Mouse (Mus musculus) intestine, embryonic 16.5 days (tissue): ENCODE results near the gene Chrne. TPM values are rescaled to one million over a fixed set of nuclear protein-coding genes. Genes with fewer than 3 reads are reported as not detected.

ENCODE experiments used
- ATAC-seq: fragments of 200-750 bp; cut with Nextera tagmentation; 2 replicates; pipeline ENCODE4 v1.8.0; 2017; ENCODE audit warnings: moderate TSS enrichment, moderate library complexity
- H3K27ac ChIP-seq: fragments of 300-500 bp; sonication (generic); 2 replicates; pipeline ENCODE4 v1.5.1; 2014; ENCODE audit warnings: mild to moderate bottlenecking, low read length
- H3K27me3 ChIP-seq: fragments of 300-500 bp; sonication (generic); replicated peaks from 2 replicates; pipeline ENCODE4 v1.6.1; 2014; ENCODE audit warnings: low read length, control low read depth, mixed read lengths; ENCODE audit not compliant: control insufficient read depth, insufficient read depth
- H3K36me3 ChIP-seq: fragments of 300-500 bp; sonication (generic); 2 replicates; pipeline ENCODE4 v1.6.1; 2014; ENCODE audit warnings: low read length, control low read depth; ENCODE audit not compliant: control insufficient read depth, insufficient read depth
- H3K4me1 ChIP-seq: fragments of 300-500 bp; sonication (generic); 2 replicates; pipeline ENCODE4 v1.6.1; 2014; ENCODE audit warnings: low read length, control low read depth, mixed read lengths; ENCODE audit not compliant: control insufficient read depth, insufficient read depth
- H3K4me2 ChIP-seq: fragments of 300-500 bp; sonication (generic); 2 replicates; pipeline ENCODE4 v1.6.1; 2014; ENCODE audit warnings: low read depth, low read length, control low read depth
- H3K4me3 ChIP-seq: fragments of 300-500 bp; sonication (generic); 2 replicates; pipeline ENCODE4 v1.5.1; 2014; ENCODE audit warnings: mild to moderate bottlenecking, low read length
- H3K9ac ChIP-seq: fragments of 300-500 bp; sonication (generic); 2 replicates; pipeline ENCODE4 v1.6.1; 2014; ENCODE audit warnings: low read depth, low read length
- H3K9me3 ChIP-seq: fragments of 300-500 bp; sonication (generic); 2 replicates; pipeline ENCODE4 v1.6.1; 2016; ENCODE audit warnings: low read length, control low read depth; ENCODE audit not compliant: control insufficient read depth
- WGBS: fragments of 180-500 bp; shearing (Covaris S2); extraction: QIAGEN DNeasy Blood & Tissue Kit; methylation state at CpG from one replicate; pipeline ENCODE4 v1.1.7; 2014; 5-methylcytosine and 5-hydroxymethylcytosine counted together
- polyA plus RNA-seq: library from polyadenylated mRNA; unstranded; fragments of >200 nt; fragmentation: Nextera tagmentation; extraction: Ambion mirVana; gene quantifications from 2 replicates; pipeline ENCODE4 v1.2.1, GENCODE M21; 2015

The Chrne gene
- polyA plus RNA-seq, 1 experiment from 2014 or later: not detected

DNA sequence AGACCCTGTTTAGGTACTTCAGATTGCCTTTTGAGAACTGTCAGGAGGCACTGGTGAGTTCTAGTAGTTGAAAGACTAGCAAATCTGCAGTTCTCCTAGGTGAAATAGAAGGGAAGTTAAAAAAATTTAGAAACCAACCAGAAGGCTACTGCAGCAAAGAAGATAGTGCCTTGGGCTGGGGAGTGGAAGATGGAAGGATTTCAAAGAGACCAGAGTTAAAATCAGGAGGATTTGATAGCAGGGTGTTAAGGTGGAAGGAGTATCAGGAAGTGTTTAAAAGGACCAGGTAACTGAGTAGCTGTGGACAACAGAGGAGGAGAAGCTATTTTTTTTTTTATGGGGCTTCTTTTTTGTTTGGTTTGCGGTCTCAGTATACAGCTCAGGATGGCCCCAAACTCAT, 18.7 kb upstream of the Chrne start:
- no peak overlapping the region for H3K27ac ChIP-seq
- H3K4me3 ChIP-seq: no peak overlapping the region
- no peak overlapping the region for H3K9ac ChIP-seq
- ATAC-seq: no peak
- H3K4me2 ChIP-seq: no peak overlapping the region
- H3K36me3 ChIP-seq: no peaks in the 10 kb centered on the region
- no peaks in the 10 kb centered on the region for H3K9me3 ChIP-seq
- WGBS: 92% methylated on average over 1 of the region's 1 CpGs
- no peaks in the 10 kb centered on the region for H3K4me1 ChIP-seq
- no peaks in the 10 kb centered on the region for H3K27me3 ChIP-seq

DNA sequence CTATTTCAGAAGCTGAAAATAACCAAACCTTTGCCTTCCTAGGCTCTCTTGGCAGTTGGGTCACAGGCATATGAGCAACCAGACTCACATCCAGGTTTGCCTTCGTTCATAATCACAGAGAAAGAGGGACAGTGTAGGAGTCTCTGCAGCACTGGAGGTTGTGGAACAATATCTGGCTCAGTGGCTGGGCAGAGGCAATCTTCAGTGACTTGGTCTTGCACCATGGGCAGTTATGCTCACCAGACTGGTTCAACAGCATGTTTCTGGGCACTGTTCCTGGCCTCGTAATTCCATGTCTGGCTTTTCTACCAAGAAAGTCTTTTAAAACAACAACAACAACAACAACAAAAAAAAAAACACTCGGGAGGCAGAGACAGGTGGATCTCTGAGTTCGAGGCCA, 16.6 kb upstream of the Chrne start:
- Histone ChIP-seq H3K27me3 (no peaks in the 10 kb centered on the region), H3K9ac (no peak overlapping the region), H3K9me3 (no peaks in the 10 kb centered on the region), H3K36me3 (no peaks in the 10 kb centered on the region), H3K27ac (no peak overlapping the region), H3K4me3 (no peak overlapping the region), H3K4me2 (no peak overlapping the region), H3K4me1 (no peaks in the 10 kb centered on the region)
- WGBS: 83% methylated on average over 4 of the region's 4 CpGs
- ATAC-seq: no peak

DNA sequence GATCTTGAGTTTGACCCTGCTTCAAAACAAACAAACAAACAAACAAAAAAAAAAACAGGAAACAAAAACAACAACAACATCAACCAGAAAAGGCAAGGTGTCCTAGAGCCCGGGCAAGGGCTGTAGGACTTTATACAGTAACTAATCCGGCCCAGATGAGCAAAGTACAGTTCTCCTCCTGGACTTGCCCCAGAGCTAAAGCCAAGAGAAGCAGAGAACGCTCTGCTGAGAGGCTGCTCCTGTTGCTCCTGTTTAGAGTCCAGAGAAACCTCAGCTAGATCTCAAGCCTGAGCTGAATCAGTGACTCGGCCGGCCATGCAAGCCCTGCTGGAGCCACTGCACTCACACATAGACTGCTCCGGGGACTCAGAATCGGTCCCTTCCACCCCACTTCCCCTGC, 11.1 kb upstream of the Chrne start:
- H3K27me3 ChIP-seq: no peaks in the 10 kb centered on the region
- 73% methylated on average over 7 of the region's 7 CpGs for WGBS
- H3K36me3 ChIP-seq: no peaks in the 10 kb centered on the region
- H3K27ac ChIP-seq: no peak overlapping the region
- no peaks in the 10 kb centered on the region for H3K9me3 ChIP-seq
- H3K4me1 ChIP-seq: no peaks in the 10 kb centered on the region
- peak; percentile 60; the same call in 1 of the 2 replicates for ATAC-seq
- no peak overlapping the region for H3K4me3 ChIP-seq
- H3K4me2 ChIP-seq: no peak overlapping the region
- no peak overlapping the region for H3K9ac ChIP-seq

- Histone ChIP-seq H3K4me3 (no peak overlapping the region), H3K9ac (no peak overlapping the region), H3K27me3 (no peaks in the 10 kb centered on the region), H3K36me3 (no peaks in the 10 kb centered on the region), H3K9me3 (no peaks in the 10 kb centered on the region), H3K27ac (no peak overlapping the region), H3K4me1 (no peaks in the 10 kb centered on the region), H3K4me2 (no peak overlapping the region)
- ATAC-seq: no peak
- WGBS: 41% methylated on average over 5 of the region's 5 CpGs
Measured at GRCm38 (mm10) chr11:70629557-70629956, 10.5 kb upstream of the Chrne start.

DNA sequence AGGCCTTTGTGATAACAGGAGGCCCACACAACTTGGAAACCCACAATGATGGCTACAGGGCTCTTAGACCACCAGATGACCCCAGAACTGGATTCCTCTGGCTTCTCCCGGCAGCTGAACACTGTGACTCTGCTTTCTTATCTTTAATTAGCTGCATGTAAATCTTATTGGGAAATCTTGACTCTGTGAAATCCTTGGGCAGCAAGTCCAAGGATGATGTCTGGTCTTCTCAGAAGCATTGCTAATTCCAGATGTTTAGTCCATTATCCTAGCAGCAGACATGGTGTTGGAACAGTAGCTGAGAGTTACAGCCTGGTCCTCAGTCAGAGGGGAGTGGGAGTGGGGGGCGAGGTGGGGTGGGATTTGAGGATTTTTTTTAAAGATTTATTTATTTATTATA, 9.4 kb upstream of the Chrne start:
- Histone ChIP-seq H3K9ac (no peak overlapping the region), H3K27me3 (no peaks in the 10 kb centered on the region), H3K4me3 (no peak overlapping the region), H3K9me3 (no peaks in the 10 kb centered on the region), H3K36me3 (no peaks in the 10 kb centered on the region), H3K4me1 (no peaks in the 10 kb centered on the region), H3K27ac (no peak overlapping the region), H3K4me2 (no peak overlapping the region)
- 58% methylated on average over 2 of the region's 2 CpGs for WGBS
- no peak for ATAC-seq

DNA sequence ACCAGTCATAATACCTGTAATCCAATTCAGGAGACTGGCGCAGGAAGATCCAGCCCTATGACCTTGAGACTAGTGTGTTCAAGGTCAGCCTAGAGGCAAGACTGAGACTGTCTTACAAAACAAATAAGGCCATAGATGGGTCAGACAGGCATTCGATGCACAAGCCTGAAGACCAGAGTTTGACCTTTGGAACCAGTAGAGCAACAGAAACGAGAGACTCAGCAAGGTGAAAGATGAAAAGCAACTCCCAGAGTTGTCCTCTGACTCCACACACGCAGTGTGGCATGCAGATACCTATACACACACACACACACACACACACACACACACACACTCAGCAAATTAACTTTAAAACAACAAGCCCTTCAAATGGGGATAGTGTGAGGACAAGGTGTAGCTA, 7.9 kb upstream of the Chrne start:
- Histone ChIP-seq H3K27ac (no peak overlapping the region), H3K27me3 (no peaks in the 10 kb centered on the region), H3K4me1 (peaks cover 4% of the 10 kb centered on the region; the same call in 1 of the 2 replicates), H3K36me3 (no peaks in the 10 kb centered on the region), H3K4me3 (no peak overlapping the region), H3K9ac (no peak overlapping the region), H3K9me3 (no peaks in the 10 kb centered on the region), H3K4me2 (no peak overlapping the region)
- ATAC-seq: 0 out of 2 replicates have a peak, but pooled peaks have one; percentile 23
- WGBS: 55% methylated on average over 4 of the region's 4 CpGs

DNA sequence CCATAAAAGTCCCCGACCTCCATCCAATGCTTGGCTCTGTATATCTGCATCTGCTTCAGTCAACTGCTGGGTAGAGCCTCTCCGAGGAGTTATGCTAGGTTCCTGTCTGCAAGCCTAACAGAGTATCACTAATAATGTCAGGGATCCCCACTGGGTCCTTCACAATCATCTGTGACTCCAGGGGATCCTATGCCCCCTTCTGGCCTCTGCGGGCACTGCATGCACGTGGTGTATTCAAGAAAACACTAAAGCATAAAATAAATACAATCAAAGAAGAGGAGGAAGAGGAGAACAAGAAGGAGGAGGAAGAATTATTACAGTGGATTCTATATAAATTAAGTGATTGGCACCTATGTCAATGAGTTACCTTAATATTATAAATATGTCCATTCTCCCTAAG, 6.5 kb upstream of the Chrne start:
- H3K36me3 ChIP-seq: no peaks in the 10 kb centered on the region
- H3K4me1 ChIP-seq: peaks cover 7% of the 10 kb centered on the region; the same call in 1 of the 2 replicates
- H3K4me3 ChIP-seq: no peak overlapping the region
- H3K27me3 ChIP-seq: no peaks in the 10 kb centered on the region
- H3K4me2 ChIP-seq: no peak overlapping the region
- H3K9ac ChIP-seq: no peak overlapping the region
- 48% methylated on average over 4 of the region's 4 CpGs for WGBS
- H3K9me3 ChIP-seq: no peaks in the 10 kb centered on the region
- H3K27ac ChIP-seq: no peak overlapping the region
- ATAC-seq: no peak

- Histone ChIP-seq H3K27me3 (no peaks in the 10 kb centered on the region), H3K4me3 (no peak overlapping the region), H3K9ac (no peak overlapping the region), H3K27ac (no peak overlapping the region), H3K4me2 (no peak overlapping the region), H3K9me3 (no peaks in the 10 kb centered on the region), H3K4me1 (peaks cover 7% of the 10 kb centered on the region; the same call in 1 of the 2 replicates), H3K36me3 (no peaks in the 10 kb centered on the region)
- ATAC-seq: peak; percentile 46
- WGBS: 67% methylated on average over 10 of the region's 10 CpGs
Measured at GRCm38 (mm10) chr11:70623053-70623742, 4.2 kb upstream of the Chrne start.

DNA sequence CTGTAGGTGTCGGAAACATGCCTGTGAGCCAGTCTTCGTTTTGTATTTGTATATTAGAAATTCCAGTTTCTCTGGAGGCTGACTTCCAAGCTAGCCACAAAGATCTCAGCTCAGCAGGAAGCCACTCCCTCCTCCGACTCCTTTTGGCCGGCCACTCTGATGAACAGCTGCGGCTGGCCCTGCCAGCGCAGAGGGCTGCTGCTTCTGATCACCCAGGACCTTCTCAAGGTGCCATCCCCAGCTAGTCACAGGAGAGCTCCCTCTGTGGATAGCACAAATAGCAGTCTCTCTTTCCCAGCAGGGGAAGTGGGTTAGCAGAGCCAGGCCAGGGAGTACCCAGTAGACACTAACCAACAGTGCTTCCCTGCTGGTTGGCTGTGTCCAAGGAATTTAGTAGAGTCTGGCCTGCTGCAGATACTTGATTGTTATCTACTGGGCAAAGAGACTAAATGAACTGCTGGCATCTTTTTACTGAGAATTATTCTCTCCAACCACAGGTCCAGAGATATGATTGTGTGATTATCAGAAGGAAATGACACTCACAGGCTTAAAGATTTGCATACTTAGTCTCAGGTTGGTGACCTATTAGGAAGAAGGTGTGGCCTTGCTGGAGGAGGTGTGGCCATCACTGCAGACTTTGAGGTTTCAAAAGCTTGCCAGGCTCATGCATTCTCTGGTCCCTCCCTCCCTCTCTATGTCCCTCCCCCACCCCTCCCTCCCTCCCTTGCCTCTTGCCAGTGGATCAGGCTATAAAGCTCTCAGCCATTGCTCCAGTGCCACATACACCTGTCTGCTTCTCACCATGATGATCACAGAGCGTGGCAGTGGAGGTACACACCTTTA, 3.2 kb upstream of the Chrne start:
- no peak overlapping the region for H3K4me2 ChIP-seq
- H3K9ac ChIP-seq: 0 out of 2 replicates have a peak overlapping the region, but pooled peaks have one; percentile 46
- ATAC-seq: peak; percentile 71
- peaks cover 7% of the 10 kb centered on the region; the same call in 1 of the 2 replicates for H3K4me1 ChIP-seq
- no peak overlapping the region for H3K4me3 ChIP-seq
- peak overlapping the region; percentile 63 for H3K27ac ChIP-seq
- no peaks in the 10 kb centered on the region for H3K36me3 ChIP-seq
- 29% methylated on average over 7 of the region's 7 CpGs for WGBS
- H3K27me3 ChIP-seq: no peaks in the 10 kb centered on the region
- H3K9me3 ChIP-seq: no peaks in the 10 kb centered on the region
